Mouse (Mus musculus): ENCODE results near the gene Gm8122.
"Not testable (repeated sequence)": the region's sequence is repeated elsewhere in the genome, so short reads cannot be mapped to it uniquely, and the experiment has no call there.

GRCm38 (mm10) chr14:43277468-43277867, 42.4 kb upstream of the Gm8122 start:
- TF ChIP-seq POLR2A (IDR thresholded peaks at IDR 0.05; ENCODE audit: control insufficient read depth, low read depth, low read length); CTCF (IDR thresholded peaks at IDR 0.05; ENCODE audit: control insufficient read depth, insufficient read depth, insufficient replicate concordance, low read depth, low read length): not testable (repeated sequence)

Measured in testis, adult 2 months (tissue).